Mouse (Mus musculus) liver, adult 2 months (tissue): ENCODE results near the gene Hsd17b11.

Source experiments
- CTCF ChIP-seq: fragments of 200-500 bp; IDR thresholded peaks from 2 replicates; pipeline ENCODE4 v1.5.1; 2011; ENCODE audit warnings: low read depth, low read length, control low read depth
- POLR2A ChIP-seq: fragments of 200-500 bp; IDR thresholded peaks from 2 replicates; pipeline ENCODE4 v1.6.1; 2011; ENCODE audit warnings: low read length, control low read depth; ENCODE audit not compliant: insufficient read depth; ENCODE audit errors: extremely low read depth

DNA sequence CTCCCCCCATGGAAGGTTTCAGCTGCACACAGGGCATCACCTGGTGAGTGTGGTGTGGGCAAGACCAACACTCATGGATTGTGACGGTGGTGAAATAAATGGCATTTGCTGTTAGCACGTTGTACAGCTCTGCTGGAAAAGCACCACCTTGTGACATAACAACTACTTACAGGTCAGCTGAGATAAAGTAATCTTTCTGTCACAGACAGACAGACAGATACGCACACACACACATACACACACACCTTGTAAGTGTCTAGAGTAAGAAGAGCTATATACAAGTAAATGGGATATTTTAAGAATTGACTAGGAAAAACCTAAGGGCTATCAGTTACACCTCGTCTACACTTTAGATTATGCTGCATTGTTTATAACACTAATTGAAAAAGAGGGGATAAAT lies 27.1 kb downstream of the Hsd17b11 start:
- TF ChIP-seq CTCF (no peak), POLR2A (no peak)
